Mouse (Mus musculus) liver, embryonic 14.5 days (tissue): Measurements from ENCODE around the gene Klhdc8a.
A peak's percentile ranks its signal among the peaks of the same experiment; 100 is the strongest.

Experiments used
- CTCF ChIP-seq: IDR thresholded peaks from 2 replicates; pipeline ENCODE4 v1.5.1; 2016; ENCODE audit warnings: antibody characterized with exemption, low read depth, control low read depth
- EP300 ChIP-seq: IDR thresholded peaks from 2 replicates; pipeline ENCODE4 v1.6.1; 2016; ENCODE audit warnings: antibody characterized with exemption, low read depth

- peak; percentile 71 for TF ChIP-seq CTCF
- no peak for TF ChIP-seq EP300
These were observed 14.3 kb downstream of the Klhdc8a start for GRCm38 (mm10) chr1:132312703-132313102.
